Mouse (Mus musculus) inflammation-experienced regulatory T-cells, adult 6 months (primary cell): ENCODE results near the gene Tsfm. TPM values are rescaled to one million over a fixed set of nuclear protein-coding genes. Genes with fewer than 3 reads are reported as not detected.

Source experiments
- ATAC-seq: one replicate; pipeline ENCODE4 v1.8.0; 2017
- polyA plus RNA-seq, 3 experiments: library from polyadenylated mRNA; unstranded; fragments of 100-300 nt; shearing (Covaris generic); gene quantifications; one replicate each; pipeline ENCODE4 v1.2.1; 2017

Gene Tsfm
- polyA plus RNA-seq, 3 experiments from 2014 or later, result 40.0 to 50.0 (median 48.3) TPM

- ATAC-seq, result peak; percentile 83
Observed at GRCm38 (mm10) chr10:127041774-127042338, 11.2 kb upstream of the Tsfm start.

- ATAC-seq, result peak; percentile 56
Observed at GRCm38 (mm10) chr10:127041274-127041766, 10.7 kb upstream of the Tsfm start, which contains the start of the genes Mettl1 and Eef1akmt3. TSS of gene Mettl1 (plus strand) at chr10:127041414. TSS of gene Eef1akmt3 (minus strand) at chr10:127041513.

GRCm38 (mm10) chr10:127040569-127041214 lies 10.1 kb upstream of the Tsfm start:
- ATAC-seq, result peak; percentile 26

- no peak for ATAC-seq
Observed at GRCm38 (mm10) chr10:127037641-127038040, 7.0 kb upstream of the Tsfm start.

- no peak for ATAC-seq
Observed at GRCm38 (mm10) chr10:127036273-127036672, 5.6 kb upstream of the Tsfm start.

GRCm38 (mm10) chr10:127033301-127033741 lies 2.7 kb upstream of the Tsfm start:
- no peak for ATAC-seq

GRCm38 (mm10) chr10:127018422-127018821 lies 12.2 kb downstream of the Tsfm start:
- ATAC-seq, result no peak

GRCm38 (mm10) chr10:127017071-127017470 lies 13.6 kb downstream of the Tsfm start:
- no peak for ATAC-seq

- ATAC-seq, result no peak
Observed at GRCm38 (mm10) chr10:127016488-127016887, 14.2 kb downstream of the Tsfm start.

- ATAC-seq, result no peak
Observed at GRCm38 (mm10) chr10:127003806-127004205, 26.8 kb downstream of the Tsfm start.

GRCm38 (mm10) chr10:127003334-127003733 lies 27.3 kb downstream of the Tsfm start:
- no peak for ATAC-seq

- ATAC-seq, result no peak
Observed at GRCm38 (mm10) chr10:127002765-127003164, 27.9 kb downstream of the Tsfm start.

- no peak for ATAC-seq
Observed at GRCm38 (mm10) chr10:127002056-127002455, 28.6 kb downstream of the Tsfm start.

GRCm38 (mm10) chr10:127001297-127001696 lies 29.3 kb downstream of the Tsfm start:
- ATAC-seq, result no peak

GRCm38 (mm10) chr10:127000529-127000928 lies 30.1 kb downstream of the Tsfm start, which contains the start of gene Avil:
TSS of gene Avil (plus strand) at chr10:127000709.
- ATAC-seq, result no peak

GRCm38 (mm10) chr10:126997340-126998113 lies 33.1 kb downstream of the Tsfm start:
- ATAC-seq, result no peak

- no peak for ATAC-seq
Observed at GRCm38 (mm10) chr10:126993621-126994020, 37.0 kb downstream of the Tsfm start.

- ATAC-seq, result no peak
Observed at GRCm38 (mm10) chr10:126991676-126992075, 39.0 kb downstream of the Tsfm start.

- peak; percentile 81 for ATAC-seq
Observed at GRCm38 (mm10) chr10:126990313-126991056, 40.2 kb downstream of the Tsfm start.

- ATAC-seq, result no peak
Observed at GRCm38 (mm10) chr10:126988513-126989165, 42.0 kb downstream of the Tsfm start.

GRCm38 (mm10) chr10:126987183-126988118 lies 43.2 kb downstream of the Tsfm start:
- no peak for ATAC-seq
